Mouse (Mus musculus): ENCODE data around the gene Vmn2r73. TPM values are rescaled to one million over a fixed set of nuclear protein-coding genes. Genes with fewer than 3 reads are reported as not detected.
A peak's percentile ranks its signal among the peaks of the same experiment; 100 is the strongest.
"Not testable (repeated sequence)": the region's sequence is repeated elsewhere in the genome, so short reads cannot be mapped to it uniquely, and the experiment has no call there.

Vmn2r73 gene
- not detected for total RNA-seq (2021)

DNA sequence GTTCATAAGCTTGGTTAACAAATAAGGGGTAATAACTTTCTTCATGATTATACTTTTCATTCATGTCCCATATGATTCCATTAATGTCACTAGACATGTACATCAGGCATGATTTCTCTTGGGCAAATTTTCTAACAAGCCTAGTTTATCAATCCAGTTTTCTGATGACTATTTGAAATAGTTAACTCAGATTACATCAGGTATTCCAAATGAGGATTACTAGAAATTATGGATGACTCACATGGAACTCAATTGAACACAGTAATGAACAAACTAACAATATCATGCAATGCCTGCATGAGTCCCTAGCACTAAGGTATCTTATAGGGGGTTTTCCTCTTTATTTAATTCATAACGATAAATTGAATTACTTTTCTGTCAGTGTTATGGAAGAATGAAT, at the start of gene Vmn2r73:
Vmn2r73 (minus strand) TSS at position 101 of the 400 bp plus-strand sequence.
- no peak for DNase-seq (ENCODE audit: low spot score in 2 of 2)
- intact Hi-C loops (cut with DNase I) = no loop called here

DNA sequence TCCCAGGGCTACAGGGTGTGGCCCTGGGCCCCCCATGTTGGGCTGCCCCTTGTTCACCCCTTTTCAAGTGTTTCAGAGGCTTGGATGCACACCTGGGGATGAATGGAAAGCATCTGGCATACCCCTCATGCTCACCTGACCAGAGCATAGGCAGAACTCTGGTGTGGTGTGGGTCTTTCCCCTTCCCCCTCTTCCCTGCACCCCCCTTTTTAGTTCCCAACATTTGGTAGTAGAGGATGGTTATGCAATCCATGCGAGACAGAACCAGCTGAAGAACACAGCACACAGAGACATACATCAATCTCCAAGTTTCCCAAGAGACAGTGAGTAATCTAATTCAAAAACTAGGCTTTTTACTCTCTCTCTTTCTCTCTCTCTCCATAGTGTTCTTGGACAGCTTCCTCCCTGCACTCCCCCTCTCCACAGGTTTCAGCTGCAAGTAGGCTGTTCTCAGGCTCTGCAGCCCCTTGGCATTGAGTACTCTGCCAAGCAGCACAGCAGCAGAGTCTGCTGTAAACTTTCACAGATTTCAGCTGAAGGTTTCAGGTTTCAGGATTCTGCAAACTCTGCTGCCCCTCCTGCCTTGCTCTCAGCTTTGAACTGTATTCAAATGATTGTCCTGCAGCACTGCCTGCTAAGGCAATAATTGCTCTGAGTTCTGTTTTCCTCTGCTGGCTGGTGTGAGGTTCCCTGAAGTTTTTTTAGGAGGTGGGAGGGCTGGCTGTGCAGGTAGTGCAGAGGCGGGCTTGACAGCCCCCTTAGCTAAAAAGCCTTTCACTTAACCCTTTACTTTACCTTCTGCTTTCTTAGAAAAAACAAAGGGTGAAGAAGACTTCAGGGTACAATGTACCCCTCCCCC, 35.7 kb downstream of the Vmn2r73 start:
- no peak for DNase-seq (ENCODE audit: low spot score in 2 of 2)
- intact Hi-C loops (cut with DNase I) = no loop called here

DNA sequence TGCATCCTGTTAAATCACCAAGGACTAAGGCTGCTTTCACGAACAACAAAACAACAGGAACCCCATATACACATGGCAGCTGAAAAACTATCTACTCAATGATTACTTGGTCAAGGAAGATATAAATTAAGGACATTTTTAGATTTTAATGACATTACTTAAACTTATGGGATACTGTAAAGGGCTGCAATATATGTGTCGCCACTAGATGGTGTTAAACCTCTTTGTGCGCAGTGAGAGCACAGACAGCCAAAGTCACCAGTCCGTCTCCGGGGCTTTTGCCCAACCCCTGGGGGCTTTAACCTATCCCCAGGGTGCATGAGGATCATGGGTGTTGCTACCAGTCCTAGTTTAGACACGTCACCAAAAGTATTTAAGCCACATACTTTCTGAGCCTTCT, 58.0 kb downstream of the Vmn2r73 start:
- intact Hi-C loops (cut with DNase I) = not testable (repeated sequence)
- DNase-seq (ENCODE audit: low spot score in 2 of 2) = peak; percentile 2 to 7

Other genes starting within 250 kb of the Vmn2r73 start
- not detected for gene Vmn2r72, start 121.2 kb downstream of the Vmn2r73 start, total RNA-seq (2021)
- gene Vmn2r74, start 85.4 kb upstream of the Vmn2r73 start, total RNA-seq (2021) = not detected